8 mouse cellular contexts compared by ENCODE assay signal in the genomic region with DNA sequence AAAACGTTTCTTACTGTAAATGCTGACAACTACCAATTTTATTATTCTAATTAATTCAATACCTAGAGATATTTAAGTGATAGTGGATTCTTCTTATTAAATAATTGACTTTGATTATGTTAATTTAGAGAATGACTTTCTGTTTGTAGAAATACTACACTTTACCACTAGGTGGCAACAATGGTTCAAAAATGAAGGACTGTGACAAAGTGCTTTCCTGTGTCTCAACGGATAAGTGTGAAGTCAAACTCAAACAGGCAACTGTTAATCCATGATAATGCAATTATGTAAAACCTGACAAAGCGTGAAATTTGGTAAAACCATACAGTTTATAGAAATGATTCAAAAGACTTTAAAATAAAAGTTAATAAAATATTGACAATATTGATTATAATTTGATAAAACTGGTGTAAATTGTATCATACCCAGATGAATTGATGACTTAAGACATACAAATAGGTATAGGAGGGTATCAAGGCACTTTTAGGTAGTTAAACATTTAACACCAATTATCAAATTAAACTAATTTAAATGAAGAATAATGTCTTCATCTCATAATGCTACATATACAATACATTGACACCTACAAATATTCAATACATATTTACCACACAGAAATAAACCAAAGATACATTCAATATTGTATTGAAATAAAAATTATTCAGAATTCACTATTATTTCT.
DNase-seq lines count a peak whose midpoint lies in the region; ATAC-seq and TF ChIP-seq lines count a peak whose summit lies in the region.

No protein-coding gene starts in this region.

- no peak for TF ChIP-seq POLR2A in CH12.LX (IDR thresholded peaks at IDR 0.05; ENCODE audit: low read depth, low read length)

- no peak overlapping the region for H3K4me2 ChIP-seq in hindbrain, embryonic 12.5 days (replicated peaks)
- H3K4me2 ChIP-seq in CH12.LX (ENCODE audit: insufficient read depth, low read depth, poor library complexity, severe bottlenecking) = no peak overlapping the region
- no peak overlapping the region for H3K4me2 ChIP-seq in midbrain, embryonic 13.5 days (replicated peaks)
- H3K4me2 ChIP-seq in intestine, embryonic 16.5 days (ENCODE audit: low read depth, low read length) = no peak overlapping the region

- TF ChIP-seq CTCF in CH12.LX (conservative IDR thresholded peaks at IDR 0.05 in 1 of 2, IDR thresholded peaks at IDR 0.05 in 1 of 2; ENCODE audit: low read depth in 2 of 2, low read length in 2 of 2) = peak; percentile 24 to 81; a peak in 2 of 4 replicates

- H3K9me3 ChIP-seq in hindbrain, embryonic 12.5 days (replicated peaks) = no peaks in the 10 kb centered on the region
- H3K9me3 ChIP-seq in hindbrain, embryonic 10.5 days = no peaks in the 10 kb centered on the region
- no peaks in the 10 kb centered on the region for H3K9me3 ChIP-seq in CH12.LX (replicated peaks; ENCODE audit: low read length)
- H3K9me3 ChIP-seq in midbrain, embryonic 13.5 days = no peaks in the 10 kb centered on the region
- H3K9me3 ChIP-seq in intestine, embryonic 16.5 days (ENCODE audit: control insufficient read depth, low read length) = no peaks in the 10 kb centered on the region

- no peaks in the 10 kb centered on the region for H3K27me3 ChIP-seq in hindbrain, embryonic 12.5 days
- H3K27me3 ChIP-seq in hindbrain, embryonic 10.5 days (ENCODE audit: insufficient read depth, poor library complexity, severe bottlenecking) = no peaks in the 10 kb centered on the region
- H3K27me3 ChIP-seq in CH12.LX (replicated peaks) = no peaks in the 10 kb centered on the region
- H3K27me3 ChIP-seq in midbrain, embryonic 13.5 days = no peaks in the 10 kb centered on the region
- H3K27me3 ChIP-seq in intestine, embryonic 16.5 days (replicated peaks; ENCODE audit: control insufficient read depth, insufficient read depth, low read length) = no peaks in the 10 kb centered on the region

- no peak overlapping the region for H3K9ac ChIP-seq in hindbrain, embryonic 12.5 days
- H3K9ac ChIP-seq in CH12.LX (ENCODE audit: insufficient read depth, low read depth) = no peak overlapping the region
- no peak overlapping the region for H3K9ac ChIP-seq in midbrain, embryonic 13.5 days (replicated peaks)
- H3K9ac ChIP-seq in intestine, embryonic 16.5 days (ENCODE audit: low read depth, low read length) = no peak overlapping the region

- peak; percentile 93 for TF ChIP-seq RAD21 in CH12.LX (IDR thresholded peaks at IDR 0.05; ENCODE audit: low read depth, low read length)

- no peaks in the 10 kb centered on the region for H3K79me2 ChIP-seq in CH12.LX (replicated peaks; ENCODE audit: control insufficient read depth, extremely low read depth, insufficient read depth, poor library complexity, severe bottlenecking)

- 6% methylated on average over 3 of the region's 3 CpGs for WGBS in hindbrain, embryonic 12.5 days
- WGBS in hindbrain, embryonic 10.5 days = 7% methylated on average over 3 of the region's 3 CpGs
- WGBS in midbrain, embryonic 13.5 days = 2% methylated on average over 3 of the region's 3 CpGs
- WGBS in intestine, embryonic 16.5 days = 4% methylated on average over 3 of the region's 3 CpGs

- H3K4me3 ChIP-seq in hindbrain, embryonic 12.5 days = no peak overlapping the region
- no peak overlapping the region for H3K4me3 ChIP-seq in hindbrain, embryonic 10.5 days
- no peak overlapping the region for H3K4me3 ChIP-seq in CH12.LX (replicated peaks in 1 of 3; ENCODE audit: low read depth in 2 of 3, low read length in 2 of 3, poor library complexity in 1 of 3)
- H3K4me3 ChIP-seq in midbrain, embryonic 13.5 days (replicated peaks) = no peak overlapping the region
- no peak overlapping the region for H3K4me3 ChIP-seq in intestine, embryonic 16.5 days (ENCODE audit: low read length)

- TF ChIP-seq EP300 in CH12.LX (IDR thresholded peaks at IDR 0.05; ENCODE audit: low read length) = no peak

- no peaks in the 10 kb centered on the region for H3K36me3 ChIP-seq in hindbrain, embryonic 12.5 days
- H3K36me3 ChIP-seq in hindbrain, embryonic 10.5 days = no peaks in the 10 kb centered on the region
- H3K36me3 ChIP-seq in CH12.LX (replicated peaks in 1 of 2; ENCODE audit: control insufficient read depth in 1 of 2, insufficient read depth in 1 of 2, low read length in 1 of 2) = no peaks in the 10 kb centered on the region
- no peaks in the 10 kb centered on the region for H3K36me3 ChIP-seq in midbrain, embryonic 13.5 days
- H3K36me3 ChIP-seq in intestine, embryonic 16.5 days (ENCODE audit: control insufficient read depth, insufficient read depth, low read length) = no peaks in the 10 kb centered on the region

- no peak overlapping the region for H3K27ac ChIP-seq in hindbrain, embryonic 12.5 days
- H3K27ac ChIP-seq in hindbrain, embryonic 10.5 days = no peak overlapping the region
- no peak overlapping the region for H3K27ac ChIP-seq in CH12.LX (ENCODE audit: insufficient read depth, low read depth)
- H3K27ac ChIP-seq in midbrain, embryonic 13.5 days = no peak overlapping the region
- no peak overlapping the region for H3K27ac ChIP-seq in intestine, embryonic 16.5 days (ENCODE audit: low read length)

- dilution Hi-C loops in CH12.LX (cut with MboI; ENCODE audit: extremely low pct_ligation_motif_present, extremely low pct_unique_long_range_greater_than_20kb, low sequenced_read_pairs) = no loop called here

- ATAC-seq in hindbrain, embryonic 12.5 days (ENCODE audit: low FRiP score) = peak; percentile 64; the same call in 1 of the 2 replicates
- ATAC-seq in midbrain, embryonic 13.5 days = peak; percentile 73
- no peak for ATAC-seq in megakaryocyte, adult 5-6 weeks (ENCODE audit: poor library complexity, severe bottlenecking)
- no peak for ATAC-seq in intestine, embryonic 16.5 days

- DNase-seq in hindbrain, embryonic 10.5 days (ENCODE audit: low spot score) = no peak
- DNase-seq in CH12.LX (ENCODE audit: extremely low read depth) = peak; percentile 54
- peak; percentile 76 for DNase-seq in embryo, embryonic 10.5 days (ENCODE audit: low spot score)
- no peak for DNase-seq in adrenal gland, postnatal 10 days

- H3K4me1 ChIP-seq in hindbrain, embryonic 12.5 days = no peaks in the 10 kb centered on the region
- H3K4me1 ChIP-seq in hindbrain, embryonic 10.5 days (replicated peaks) = no peaks in the 10 kb centered on the region
- no peaks in the 10 kb centered on the region for H3K4me1 ChIP-seq in CH12.LX (ENCODE audit: control insufficient read depth in 1 of 2, insufficient read depth in 2 of 2)
- no peaks in the 10 kb centered on the region for H3K4me1 ChIP-seq in midbrain, embryonic 13.5 days (replicated peaks)
- H3K4me1 ChIP-seq in intestine, embryonic 16.5 days (ENCODE audit: control insufficient read depth, insufficient read depth, low read length) = no peaks in the 10 kb centered on the region

- in situ Hi-C loops in CH12.LX (cut with MboI; ENCODE audit: low pct_ligation_motif_present, low pct_unique_long_range_greater_than_20kb, low sequenced_read_pairs) = loop anchor here (25.0 kb wide), 2 partner anchors 604 to 679 kb away; no protein-coding TSS in a partner anchor

TF ChIP-seq in CH12.LX, 34 proteins besides CTCF, POLR2A, EP300 and RAD21:
- TF ChIP-seq SMC3 (IDR thresholded peaks at IDR 0.05; ENCODE audit: low read depth, low read length) (peak; percentile 83), ZMIZ1 (IDR thresholded peaks at IDR 0.05; ENCODE audit: low read depth, low read length) (no peak)
TF ChIP-seq in CH12.LX: peak in this region for 1.

Comparison
In these comparisons a context has a peak if more than half of its experiments do, and no peak if none do; other contexts are left out.
1. ATAC-seq: peak in hindbrain, embryonic 12.5 days (single experiment) and midbrain, embryonic 13.5 days (single experiment); none in megakaryocyte, adult 5-6 weeks (single experiment) and intestine, embryonic 16.5 days (single experiment).
2. DNase-seq: peak in CH12.LX (single experiment) and embryo, embryonic 10.5 days (single experiment); none in hindbrain, embryonic 10.5 days (single experiment) and adrenal gland, postnatal 10 days (single experiment).